Mouse (Mus musculus) small intestine, adult 2 months (tissue): ENCODE results near the gene Arl13b.

ENCODE experiments used
- CTCF ChIP-seq: fragments of 200-500 bp; IDR thresholded peaks from 2 replicates; pipeline ENCODE4 v1.5.1; 2012; ENCODE audit warnings: low read depth, mild to moderate bottlenecking, control low read depth, inconsistent platforms, low read length, moderate library complexity, mixed read lengths; ENCODE audit not compliant: insufficient replicate concordance, insufficient read length; ENCODE audit errors: extremely low read depth
- POLR2A ChIP-seq: fragments of 200-500 bp; IDR thresholded peaks from 2 replicates; pipeline ENCODE4 v1.6.1; 2012; ENCODE audit warnings: low read depth, mild to moderate bottlenecking, control low read depth, inconsistent platforms, low read length, moderate library complexity

DNA sequence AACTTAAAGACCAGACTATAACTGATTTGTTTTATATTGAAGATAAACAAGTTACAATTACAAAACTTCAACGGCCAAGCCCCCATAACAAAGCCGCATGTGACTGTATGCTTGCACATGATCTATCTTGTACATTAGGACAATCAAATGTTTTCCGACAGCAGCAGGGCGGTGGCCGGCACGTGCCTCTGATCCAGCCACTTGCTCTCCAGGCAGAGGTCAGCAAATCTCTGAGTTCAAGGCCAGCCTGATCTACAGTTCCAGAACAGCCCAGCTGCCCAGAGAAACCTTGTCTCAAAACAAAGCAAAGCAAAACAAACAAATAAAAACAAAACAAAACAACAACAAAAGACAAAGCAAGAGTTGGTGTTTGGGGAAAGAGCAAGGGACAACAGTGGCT lies 8.5 kb upstream of the Arl13b start:
- TF ChIP-seq CTCF (no peak), POLR2A (no peak)
